Mouse (Mus musculus) R1 (cell line): ENCODE data around the gene Slc8b1.
"Not testable (repeated sequence)": the region's sequence is repeated elsewhere in the genome, so short reads cannot be mapped to it uniquely, and the experiment has no call there.

ENCODE experiments used
- DNase-seq: peaks from one replicate; pipeline ENCODE4 v3.0.0-alpha.2; 2018; ENCODE audit warnings: low read depth, low spot score

The Slc8b1 gene

GRCm38 (mm10) chr5:120495703-120496226 is 15.2 kb upstream of the Slc8b1 start:
- no peak for DNase-seq

DNA sequence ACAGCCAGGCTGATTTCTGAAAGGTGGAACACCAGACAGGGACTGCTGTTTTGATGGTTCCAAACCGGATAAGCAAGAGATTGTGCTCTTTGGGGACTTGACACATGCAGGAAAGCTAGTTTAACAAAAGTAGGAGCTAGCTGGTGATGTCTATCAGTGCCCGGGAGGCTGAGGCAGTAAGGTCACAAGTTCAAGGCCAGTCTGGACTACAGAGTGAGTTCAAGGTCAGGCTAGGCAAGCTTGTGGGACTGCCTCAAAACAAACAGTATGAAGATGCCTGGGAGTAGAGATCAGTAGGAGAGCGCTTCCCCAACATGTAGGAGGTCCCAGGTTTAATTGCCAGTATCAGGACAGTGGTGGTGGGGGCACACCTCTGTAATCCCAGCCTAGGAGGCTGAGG is 13.9 kb upstream of the Slc8b1 start:
- peak; percentile 68 for DNase-seq

- DNase-seq, result no peak
Measured at GRCm38 (mm10) chr5:120499202-120499601, 11.8 kb upstream of the Slc8b1 start.

GRCm38 (mm10) chr5:120500609-120501008 is 10.4 kb upstream of the Slc8b1 start:
- DNase-seq, result not testable (repeated sequence)

DNA sequence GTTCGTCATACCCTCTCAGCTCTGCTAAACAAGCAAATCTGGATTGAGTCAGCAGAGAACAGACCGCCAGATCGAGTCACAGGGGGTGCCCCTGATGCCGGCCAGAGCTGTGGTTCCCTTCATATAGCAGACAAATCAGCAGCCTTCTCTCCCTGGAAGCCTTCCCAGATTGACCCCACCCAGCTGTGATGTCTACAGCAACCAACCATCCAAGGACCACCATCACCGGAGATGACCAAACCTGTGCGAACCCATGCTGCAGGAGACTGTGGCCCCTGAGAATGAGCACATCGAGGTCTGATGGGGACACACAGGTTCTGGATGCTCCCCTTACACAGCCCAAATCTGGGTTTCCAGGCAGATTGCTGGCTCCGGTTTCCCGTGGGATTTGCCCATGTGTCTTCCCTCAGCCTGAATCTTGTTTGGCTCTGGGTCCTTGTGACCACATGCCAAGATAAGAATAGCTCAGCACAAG is 8.8 kb upstream of the Slc8b1 start:
- DNase-seq, result no peak

DNA sequence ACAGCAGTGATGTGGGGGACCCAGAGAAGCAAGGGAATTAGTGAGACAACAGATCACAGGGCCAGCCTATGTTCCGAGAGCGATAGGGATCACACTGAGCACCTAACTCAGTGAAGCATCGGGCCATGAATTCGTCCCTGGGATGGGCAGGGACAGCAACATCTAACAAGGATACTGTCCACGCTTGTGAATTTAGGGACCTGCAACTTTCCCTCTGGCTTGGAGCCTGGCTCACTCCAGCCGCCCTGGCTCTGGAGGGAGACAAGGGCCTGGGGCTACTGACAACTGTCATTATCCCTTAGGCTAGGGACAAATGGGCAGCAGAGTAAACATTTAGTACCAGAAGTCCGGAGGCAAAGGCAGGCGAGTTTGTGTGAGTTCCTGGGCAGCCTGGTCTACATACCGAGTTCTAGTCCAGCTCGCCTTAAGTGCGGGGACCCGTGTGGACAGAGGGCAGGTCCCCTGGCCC is 8.3 kb upstream of the Slc8b1 start:
- no peak for DNase-seq

- DNase-seq, result peak; percentile 81
Measured at GRCm38 (mm10) chr5:120503144-120503795, 7.7 kb upstream of the Slc8b1 start, which contains the start of gene Plbd2. Gene Plbd2, minus strand, starts transcription at chr5:120503625.

GRCm38 (mm10) chr5:120505368-120505767 is 5.6 kb upstream of the Slc8b1 start:
- DNase-seq, result peak; percentile 96

GRCm38 (mm10) chr5:120505781-120506180 is 5.2 kb upstream of the Slc8b1 start:
- DNase-seq, result no peak

DNA sequence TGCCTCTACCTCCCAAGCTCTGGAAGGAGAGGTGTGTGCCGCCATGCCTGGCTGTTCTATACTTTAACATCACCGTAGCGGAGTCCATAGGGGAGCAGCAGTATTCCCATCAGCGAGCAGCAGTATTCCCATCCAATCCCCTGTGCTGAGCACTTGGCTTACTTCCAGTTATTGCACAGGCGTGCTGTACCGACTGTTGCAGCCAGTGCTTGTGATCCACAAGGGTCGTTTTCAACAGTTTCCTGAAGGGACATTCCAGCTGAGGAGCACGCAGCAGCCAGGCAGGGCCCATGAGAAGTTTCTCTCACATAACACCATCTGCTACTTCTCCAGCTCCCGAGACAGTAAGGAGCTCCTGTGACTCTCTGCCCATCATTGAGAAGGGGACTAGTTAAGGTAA is 4.5 kb upstream of the Slc8b1 start:
- DNase-seq, result no peak

DNA sequence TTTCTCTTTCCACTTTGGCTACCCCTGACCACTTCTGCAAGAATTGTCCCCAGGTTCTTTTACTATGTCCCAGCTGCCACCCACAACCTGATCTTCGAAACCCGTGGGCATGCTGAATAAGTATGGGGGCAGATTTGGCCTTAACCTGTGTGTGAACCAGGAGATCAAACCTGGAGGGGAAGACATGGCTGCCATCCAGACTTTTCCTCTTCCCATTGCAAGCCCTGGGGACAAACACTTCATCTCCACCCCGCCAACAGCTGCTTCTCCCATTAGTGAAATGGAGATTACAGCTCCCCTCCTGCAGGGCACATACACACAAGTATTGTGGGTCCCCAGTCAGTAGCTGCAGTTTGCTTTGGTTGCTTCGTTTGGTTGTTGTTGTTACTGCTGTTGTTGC is 3.7 kb upstream of the Slc8b1 start:
- no peak for DNase-seq

DNA sequence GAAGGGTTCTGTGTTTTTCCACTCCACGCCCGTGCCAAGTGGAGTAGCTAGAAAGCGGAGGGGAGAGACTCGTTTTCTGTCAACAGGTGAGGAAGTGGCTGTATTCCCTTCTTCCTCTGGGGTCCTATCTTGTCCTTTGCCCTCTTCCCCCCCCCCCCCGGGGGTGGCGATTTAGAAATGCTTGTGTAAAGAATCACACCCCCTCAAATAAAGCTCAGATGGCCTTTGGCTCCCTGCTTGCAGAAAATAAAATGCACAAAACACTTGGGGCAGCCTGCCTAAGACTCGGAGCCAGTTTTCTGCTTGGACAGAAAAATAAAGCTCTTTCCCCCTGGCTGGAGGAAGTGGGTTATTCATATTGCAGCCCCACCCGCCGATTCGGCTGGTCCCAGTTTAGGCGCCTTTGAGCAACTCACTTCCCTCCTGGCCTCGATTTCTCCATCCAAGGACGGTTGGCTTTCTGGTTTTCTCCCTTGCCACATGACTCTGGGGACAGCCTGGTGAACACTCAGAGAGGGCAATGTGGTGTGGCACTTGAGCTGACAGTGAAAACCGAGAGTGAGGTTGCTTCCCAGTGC is 764 bp downstream of the Slc8b1 start:
- DNase-seq, result peak; percentile 20

- peak; percentile 98 for DNase-seq
Measured at GRCm38 (mm10) chr5:120512911-120513555, 2.1 kb downstream of the Slc8b1 start.

DNA sequence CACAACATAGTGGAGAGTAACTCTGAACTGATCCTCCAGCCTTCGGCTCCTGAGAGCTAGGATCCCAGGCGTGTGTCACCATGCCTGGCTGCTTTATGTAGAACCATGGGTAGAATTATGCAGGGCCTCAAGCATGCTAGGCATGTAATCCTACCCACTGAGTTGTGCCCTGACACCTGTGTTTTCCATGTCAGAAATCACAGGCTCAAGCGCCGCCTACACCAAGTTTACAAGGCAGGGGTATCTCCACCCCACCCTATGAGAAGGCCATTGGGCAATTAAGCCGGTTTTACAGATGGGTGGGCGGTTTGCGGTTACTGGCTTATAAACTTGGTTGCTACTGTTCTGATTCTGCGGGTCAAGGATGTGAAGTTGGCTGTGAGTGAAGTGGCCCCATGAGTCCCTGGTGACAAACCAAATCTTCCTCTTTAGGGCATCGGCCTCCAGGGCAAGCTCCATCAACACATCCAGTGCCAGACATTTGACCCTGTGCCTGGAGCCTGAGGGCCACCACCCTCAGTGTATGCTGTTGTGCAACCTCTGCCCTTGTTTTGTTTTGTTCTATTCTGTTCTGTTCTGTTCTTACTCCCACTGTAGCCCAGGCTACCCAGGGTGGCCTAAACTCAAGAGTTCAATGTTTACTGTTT is 3.2 kb downstream of the Slc8b1 start:
- DNase-seq, result no peak

DNA sequence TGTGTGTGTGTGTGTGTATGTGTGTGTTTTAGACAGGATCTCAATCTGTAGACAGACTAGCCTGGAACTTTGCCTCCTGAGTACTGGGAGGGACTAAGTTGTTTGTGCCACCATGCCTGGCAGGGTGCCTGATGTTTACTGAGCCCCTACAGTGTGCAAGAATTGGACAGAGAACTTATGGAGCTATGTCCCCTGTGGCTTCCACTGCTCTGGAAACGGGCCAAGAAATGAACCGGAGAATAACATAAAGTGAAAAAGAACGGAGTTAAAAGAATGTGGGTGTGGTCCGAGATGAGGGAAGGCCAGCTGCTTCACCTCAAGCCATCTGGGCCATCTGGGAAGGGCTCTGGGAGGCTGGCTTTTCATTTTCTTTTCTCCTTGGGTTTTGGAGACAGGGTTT is 3.8 kb downstream of the Slc8b1 start:
- DNase-seq, result peak; percentile 90

DNA sequence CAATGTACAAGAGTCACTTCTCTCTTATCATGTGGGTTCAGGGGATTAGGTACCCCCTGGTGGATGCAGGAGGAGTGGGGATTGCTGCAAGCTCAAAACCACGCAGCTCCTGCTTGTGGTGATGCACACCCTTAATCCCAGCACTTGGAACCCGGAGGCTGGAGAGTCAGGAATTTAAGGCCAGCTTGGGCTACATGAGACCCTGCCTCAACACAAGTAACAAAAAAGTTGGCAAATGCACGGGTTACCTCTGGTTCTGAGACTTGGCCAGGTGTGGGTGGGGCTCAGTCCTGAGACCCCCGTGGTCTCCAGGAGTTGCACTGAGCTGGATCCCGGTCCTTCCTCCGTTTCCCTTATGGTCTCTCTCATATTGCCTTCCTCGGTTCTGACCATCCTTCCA is 4.5 kb downstream of the Slc8b1 start:
- peak; percentile 52 for DNase-seq

DNA sequence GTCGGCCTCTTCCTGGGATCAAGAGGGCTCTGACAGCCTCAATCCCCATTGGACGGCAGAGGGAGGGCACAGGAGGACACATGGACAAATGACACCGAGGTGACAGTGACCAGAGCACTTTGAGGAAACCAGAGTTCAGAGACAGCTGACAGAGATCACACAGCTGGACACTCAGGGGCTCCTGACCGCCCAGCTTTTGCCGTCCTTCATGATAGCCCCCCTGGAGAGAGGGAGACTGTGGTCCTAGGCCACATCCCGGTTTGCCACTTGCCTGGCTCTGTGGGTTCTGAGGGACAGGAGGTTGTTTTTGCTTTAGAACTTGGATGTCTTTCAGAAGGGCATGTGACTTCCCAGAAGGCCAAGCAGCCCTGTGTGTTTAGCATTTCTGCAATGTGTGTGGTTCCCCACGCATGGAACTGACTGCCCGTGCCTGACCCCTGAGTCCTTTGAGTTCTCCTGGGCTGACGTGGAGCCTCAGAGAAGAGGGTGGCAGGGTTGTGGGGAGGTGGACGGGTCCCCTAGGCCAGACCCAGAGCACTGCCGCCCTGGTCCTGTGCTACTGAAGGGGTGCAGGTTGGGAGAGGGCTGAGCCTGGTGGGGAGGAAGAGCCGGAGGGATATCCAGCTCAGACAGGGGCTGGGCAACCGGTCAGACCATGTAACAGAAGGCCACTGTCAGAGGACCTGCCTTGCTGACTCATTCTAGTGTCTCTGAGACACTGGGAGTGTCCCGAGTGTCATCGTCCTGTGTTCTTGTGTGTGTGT is 5.4 kb downstream of the Slc8b1 start:
- no peak for DNase-seq

DNA sequence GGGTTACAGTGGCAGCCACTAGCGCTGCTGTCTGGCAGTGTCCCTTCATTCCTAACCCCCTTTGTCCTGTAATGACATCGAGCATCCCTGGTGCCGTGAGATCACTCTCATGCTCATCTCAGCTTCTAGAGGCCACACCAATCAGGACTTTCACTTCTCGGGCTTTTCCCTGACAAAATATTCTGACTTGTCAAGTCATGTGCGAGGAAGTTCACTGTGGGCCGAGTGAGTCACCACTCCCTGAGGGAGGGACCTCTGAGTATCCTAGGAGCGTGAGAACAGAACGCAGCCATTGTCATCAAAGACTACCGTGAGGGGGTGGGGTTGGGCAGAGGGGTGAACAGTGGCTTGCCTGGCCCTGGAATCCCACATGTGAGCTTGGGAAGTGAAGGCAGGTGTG is 6.6 kb downstream of the Slc8b1 start:
- peak; percentile 86 for DNase-seq

DNA sequence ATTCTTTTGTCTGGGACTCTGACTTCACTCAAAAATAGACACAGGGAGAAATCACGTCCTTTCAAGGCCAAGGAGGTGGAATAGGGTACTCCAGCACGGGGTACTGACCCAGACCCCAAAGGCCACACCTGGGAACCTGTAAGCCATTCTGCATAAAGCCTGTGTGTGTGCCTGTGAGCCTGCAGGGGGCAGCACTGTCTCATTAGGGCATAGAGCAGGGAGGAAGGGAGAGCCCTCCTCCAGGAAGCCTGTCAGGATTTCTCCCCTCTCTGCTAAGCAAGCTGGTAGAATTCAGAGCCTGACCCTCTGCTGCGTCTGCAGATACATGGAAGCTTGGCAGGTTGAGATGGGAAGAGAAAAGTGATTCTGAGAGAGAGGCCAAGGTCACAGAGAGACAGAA is 11.7 kb downstream of the Slc8b1 start:
- peak; percentile 82 for DNase-seq

GRCm38 (mm10) chr5:120524736-120525135 is 13.8 kb downstream of the Slc8b1 start:
- DNase-seq, result peak; percentile 57

DNA sequence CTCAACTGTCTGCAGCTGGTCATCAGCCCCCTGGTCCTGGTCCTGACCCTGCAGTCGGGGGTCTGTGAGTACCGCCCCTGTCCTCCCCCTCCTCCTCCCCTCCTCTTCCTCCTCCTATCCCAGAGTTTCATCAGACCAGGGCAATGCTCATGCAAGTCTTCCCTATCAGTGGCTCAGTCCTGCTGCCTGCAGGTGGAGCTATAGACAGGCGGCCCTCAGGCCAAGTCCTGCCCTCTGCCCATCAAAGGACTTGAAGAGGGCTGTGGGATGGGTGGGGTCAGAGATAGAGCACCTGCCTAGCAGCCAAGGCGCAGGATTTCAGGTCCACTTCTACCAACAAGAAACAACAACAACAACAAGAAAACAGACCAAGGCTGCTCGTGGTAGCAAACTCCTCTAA is 14.8 kb downstream of the Slc8b1 start:
- peak; percentile 44 for DNase-seq
